Mouse (Mus musculus): ENCODE results near the gene Ccdc51.

- no peak for TF ChIP-seq CTCF (IDR thresholded peaks at IDR 0.05; ENCODE audit: low read depth, low read length)
- TF ChIP-seq POLR2A (IDR thresholded peaks at IDR 0.05; ENCODE audit: borderline replicate concordance, low read depth, low read length), result no peak
These were observed 25.0 kb downstream of the Ccdc51 start for GRCm38 (mm10) chr9:109107341-109107740.

All from bone marrow macrophage, adult 2 months (primary cell).